Mouse (Mus musculus): ENCODE results near the gene Fam186b. TPM values are rescaled to one million over a fixed set of nuclear protein-coding genes. Genes with fewer than 3 reads are reported as not detected.
A peak's percentile ranks its signal among the peaks of the same experiment; 100 is the strongest.

Gene Fam186b
- total RNA-seq (2014; rRNA removed) = 0.38 and 2.3 TPM in 2 replicates
- 1.4 and 1.6 TPM in 2 replicates for polyA plus RNA-seq (2015; fragmentation: Nextera tagmentation; extraction: Ambion mirVana)

GRCm38 (mm10) chr15:99295484-99295981 lies at the start of gene Fam186b:
Gene Fam186b (minus strand): TSS chr15:99295888.
- Histone ChIP-seq H3K9me3 (ENCODE audit: low read length) (no peaks in the 10 kb centered on the region), H3K4me1 (ENCODE audit: insufficient read depth, low read length) (peaks cover 6% of the 10 kb centered on the region; the same call in 1 of the 2 replicates), H3K4me3 (ENCODE audit: low read depth, low read length) (peak within 1 kb of the TSS; percentile 53), H3K27ac (ENCODE audit: low read depth, low read length) (peak within 1 kb of the TSS; percentile 76), H3K27me3 (ENCODE audit: insufficient read depth, low read length) (no peaks in the 10 kb centered on the region), H3K4me2 (ENCODE audit: low read depth, low read length, poor library complexity, severe bottlenecking) (peak within 1 kb of the TSS; percentile 58), H3K36me3 (ENCODE audit: insufficient read depth, low read length) (no peaks in the 10 kb centered on the region; the same call in 1 of the 2 replicates), H3K9ac (replicated peaks; ENCODE audit: low read length, poor library complexity, severe bottlenecking) (peak within 1 kb of the TSS; percentile 75)
- WGBS = 0% methylated on average over 15 of the region's 17 CpGs
- no peak for TF ChIP-seq CTCF (IDR thresholded peaks at IDR 0.05)
- ATAC-seq (ENCODE audit: low FRiP score) (peak; percentile 54), DNase-seq (ENCODE audit: low spot score) (no peak)

- TF ChIP-seq CTCF (IDR thresholded peaks at IDR 0.05) = no peak
- no peaks in the 10 kb centered on the region for H3K27me3 ChIP-seq (ENCODE audit: insufficient read depth, low read length)
- no peaks in the 10 kb centered on the region for H3K9me3 ChIP-seq (ENCODE audit: low read length)
- DNase-seq (ENCODE audit: low spot score) (no peak), ATAC-seq (ENCODE audit: low FRiP score) (no peak)
- no peaks in the 10 kb centered on the region; the same call in none of the 2 replicates for H3K4me1 ChIP-seq (ENCODE audit: insufficient read depth, low read length)
- no peak overlapping the region for H3K4me2 ChIP-seq (ENCODE audit: low read depth, low read length, poor library complexity, severe bottlenecking)
- no peaks in the 10 kb centered on the region for H3K36me3 ChIP-seq (ENCODE audit: insufficient read depth, low read length)
- WGBS = 89% methylated on average over 4 of the region's 4 CpGs
- no peak overlapping the region for H3K27ac ChIP-seq (ENCODE audit: low read depth, low read length)
- H3K9ac ChIP-seq (replicated peaks; ENCODE audit: low read length, poor library complexity, severe bottlenecking) = no peak overlapping the region
- no peak overlapping the region for H3K4me3 ChIP-seq (ENCODE audit: low read depth, low read length)
Measured at GRCm38 (mm10) chr15:99344961-99345360, 49.3 kb upstream of the Fam186b start.

- Histone ChIP-seq H3K9ac (replicated peaks; ENCODE audit: low read length, poor library complexity, severe bottlenecking) (no peak overlapping the region), H3K4me3 (ENCODE audit: low read depth, low read length) (no peak overlapping the region), H3K4me2 (ENCODE audit: low read depth, low read length, poor library complexity, severe bottlenecking) (no peak overlapping the region), H3K27me3 (ENCODE audit: insufficient read depth, low read length) (no peaks in the 10 kb centered on the region), H3K27ac (ENCODE audit: low read depth, low read length) (0 out of 2 replicates have a peak overlapping the region, but pooled peaks have one; percentile 18), H3K4me1 (ENCODE audit: insufficient read depth, low read length) (no peaks in the 10 kb centered on the region; the same call in none of the 2 replicates), H3K36me3 (ENCODE audit: insufficient read depth, low read length) (no peaks in the 10 kb centered on the region), H3K9me3 (ENCODE audit: low read length) (no peaks in the 10 kb centered on the region)
- WGBS = 69% methylated on average over 8 of the region's 8 CpGs
- TF ChIP-seq CTCF (IDR thresholded peaks at IDR 0.05) = no peak
- ATAC-seq (ENCODE audit: low FRiP score) (no peak), DNase-seq (ENCODE audit: low spot score) (no peak)
Measured at GRCm38 (mm10) chr15:99344148-99344870, 48.6 kb upstream of the Fam186b start.

- WGBS = 48% methylated on average over 5 of the region's 5 CpGs
- H3K4me2 ChIP-seq (ENCODE audit: low read depth, low read length, poor library complexity, severe bottlenecking) = no peak overlapping the region
- no peak overlapping the region for H3K9ac ChIP-seq (replicated peaks; ENCODE audit: low read length, poor library complexity, severe bottlenecking)
- H3K27ac ChIP-seq (ENCODE audit: low read depth, low read length) = 0 out of 2 replicates have a peak overlapping the region, but pooled peaks have one; percentile 18
- H3K9me3 ChIP-seq (ENCODE audit: low read length) = no peaks in the 10 kb centered on the region
- H3K4me1 ChIP-seq (ENCODE audit: insufficient read depth, low read length) = no peaks in the 10 kb centered on the region; the same call in none of the 2 replicates
- ATAC-seq (ENCODE audit: low FRiP score) (peak; percentile 69), DNase-seq (ENCODE audit: low spot score) (peak; percentile 81)
- no peaks in the 10 kb centered on the region for H3K27me3 ChIP-seq (ENCODE audit: insufficient read depth, low read length)
- TF ChIP-seq CTCF (IDR thresholded peaks at IDR 0.05) = no peak
- no peaks in the 10 kb centered on the region for H3K36me3 ChIP-seq (ENCODE audit: insufficient read depth, low read length)
- no peak overlapping the region for H3K4me3 ChIP-seq (ENCODE audit: low read depth, low read length)
Measured at GRCm38 (mm10) chr15:99343414-99344147, 47.9 kb upstream of the Fam186b start.

GRCm38 (mm10) chr15:99342194-99342981 lies 46.7 kb upstream of the Fam186b start:
- Histone ChIP-seq H3K4me1 (ENCODE audit: insufficient read depth, low read length) (no peaks in the 10 kb centered on the region; the same call in none of the 2 replicates), H3K4me2 (ENCODE audit: low read depth, low read length, poor library complexity, severe bottlenecking) (no peak overlapping the region), H3K36me3 (ENCODE audit: insufficient read depth, low read length) (no peaks in the 10 kb centered on the region), H3K27me3 (ENCODE audit: insufficient read depth, low read length) (no peaks in the 10 kb centered on the region), H3K27ac (ENCODE audit: low read depth, low read length) (no peak overlapping the region), H3K4me3 (ENCODE audit: low read depth, low read length) (no peak overlapping the region), H3K9ac (replicated peaks; ENCODE audit: low read length, poor library complexity, severe bottlenecking) (no peak overlapping the region), H3K9me3 (ENCODE audit: low read length) (no peaks in the 10 kb centered on the region)
- WGBS = 55% methylated on average over 9 of the region's 9 CpGs
- DNase-seq (ENCODE audit: low spot score) (no peak), ATAC-seq (ENCODE audit: low FRiP score) (no peak)
- TF ChIP-seq CTCF (IDR thresholded peaks at IDR 0.05) = no peak
